Mouse (Mus musculus) C2C12 (cell line): ENCODE results near the gene 4930404N11Rik.

ENCODE experiments used
- CEBPB ChIP-seq: IDR thresholded peaks from one replicate; pipeline ENCODE4 v1.6.1; 2011; ENCODE audit warnings: low read depth, mild to moderate bottlenecking, control low read depth, moderate library complexity
- CTCF ChIP-seq: IDR thresholded peaks from one replicate; pipeline ENCODE4 v1.5.1; 2011; ENCODE audit not compliant: control insufficient read depth, insufficient read depth, insufficient read length
- MYOD1 ChIP-seq: IDR thresholded peaks from one replicate; pipeline ENCODE4 v1.6.1; 2011; ENCODE audit warnings: low read depth; ENCODE audit not compliant: control insufficient read depth, insufficient read length
- MYOG ChIP-seq: IDR thresholded peaks from one replicate; pipeline ENCODE4 v1.6.1; 2011; ENCODE audit not compliant: control insufficient read depth, insufficient read length; ENCODE audit errors: extremely low read depth
- USF1 ChIP-seq: IDR thresholded peaks from one replicate; pipeline ENCODE4 v1.6.1; 2011; ENCODE audit warnings: low read depth, mild to moderate bottlenecking, control low read depth, moderate library complexity

DNA sequence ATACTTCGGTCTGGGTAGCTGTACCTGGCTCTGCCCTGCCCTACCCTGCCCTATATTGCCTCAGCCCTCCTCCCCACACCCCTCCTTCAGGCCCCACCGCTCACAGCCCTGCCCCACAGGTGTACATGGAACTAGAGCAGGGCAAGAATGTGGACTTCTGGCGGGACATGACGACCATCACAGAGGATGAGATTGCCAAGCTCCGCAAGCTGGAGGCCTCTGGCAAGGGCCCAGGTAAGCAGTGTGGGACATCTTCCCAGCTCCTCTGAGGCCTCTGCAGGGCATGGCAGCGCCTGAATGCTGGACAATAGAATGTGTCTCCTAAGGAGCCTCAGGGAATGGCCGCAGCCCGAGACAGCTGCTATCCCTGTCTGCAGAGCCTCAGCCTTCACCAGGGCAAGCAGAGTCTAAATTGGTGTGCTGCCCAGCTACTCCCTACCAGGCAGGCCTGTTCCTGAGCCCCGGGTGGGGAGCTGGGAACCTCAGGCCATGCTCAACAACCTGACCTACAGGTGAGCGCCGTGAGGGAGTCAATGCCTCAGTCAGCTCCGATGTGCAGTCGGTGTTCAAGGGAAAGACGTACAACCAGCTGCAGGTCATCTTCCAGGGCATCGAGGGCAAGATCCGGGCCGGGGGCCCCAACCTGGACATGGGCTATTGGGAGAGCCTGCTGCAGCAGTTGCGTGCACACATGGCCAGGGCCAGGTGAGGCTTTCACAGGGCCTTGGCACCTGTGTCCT, 41.7 kb downstream of the 4930404N11Rik start:
- no peak for TF ChIP-seq CTCF
- no peak for TF ChIP-seq MYOD1
- TF ChIP-seq USF1, result no peak
- no peak for TF ChIP-seq CEBPB
- TF ChIP-seq MYOG, result no peak
